20 mouse cellular contexts compared by ENCODE assay signal in the genomic region with DNA sequence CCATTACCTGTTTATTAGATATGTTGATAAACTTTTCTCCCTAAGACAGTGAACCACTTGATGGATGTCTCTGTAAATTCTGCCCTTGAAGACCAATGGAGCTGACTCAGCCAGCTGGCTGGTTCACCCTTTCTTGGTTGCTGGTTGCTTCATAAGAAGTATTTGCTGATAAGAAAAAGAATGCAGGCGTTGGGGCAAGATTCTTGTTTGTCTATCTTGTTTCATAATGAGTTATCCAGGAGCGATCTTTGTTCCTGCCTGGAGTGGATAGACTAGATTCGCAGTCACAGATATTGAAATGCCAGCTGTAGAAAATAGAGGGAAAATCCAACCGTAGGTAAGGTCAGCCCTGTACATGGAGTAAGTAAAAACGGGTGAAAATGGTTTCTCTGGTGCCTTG.
"Had no signal": no experiment of that assay in that cellular context is flagged by ENCODE, and none has a peak within 500 bp of the region (broad histone marks: within the 10 kb centered on the region; RNA-seq: fewer than 3 reads in every experiment).

No protein-coding gene starts in this region.

- H3K36me3 ChIP-seq: liver, embryonic 13.5 days; liver, embryonic 15.5 days had no signal

- H3K27ac ChIP-seq: liver, embryonic 15.5 days; midbrain, embryonic 10.5 days; neural tube, embryonic 13.5 days; neural tube, embryonic 15.5 days had no signal

- DNase-seq: liver, embryonic 13.5 days; lung, adult 18-20 months; lung, embryonic 14.5 days; lung, postnatal 10 days; lung, postnatal 4 days; midbrain, embryonic 14.5 days; retina, postnatal 1 day; right cerebral cortex, adult 18-20 months; right cerebral cortex, postnatal 25 days; right cerebral cortex, postnatal 4 days; spleen, adult 18-20 months; thymus, adult 2 months; thymus, postnatal 25 days; thymus, postnatal 4 days had no signal

- H3K27me3 ChIP-seq: liver, embryonic 13.5 days; liver, embryonic 15.5 days; neural tube, embryonic 13.5 days; neural tube, embryonic 15.5 days had no signal

- H3K9me3 ChIP-seq: liver, embryonic 13.5 days; liver, embryonic 15.5 days; neural tube, embryonic 15.5 days had no signal

- ATAC-seq: midbrain, embryonic 16.5 days had no signal

- H3K9ac ChIP-seq: liver, embryonic 13.5 days; liver, embryonic 15.5 days; lung, embryonic 14.5 days; neural tube, embryonic 13.5 days; neural tube, embryonic 15.5 days had no signal

- H3K4me1 ChIP-seq: midbrain, embryonic 10.5 days; neural tube, embryonic 13.5 days; neural tube, embryonic 15.5 days had no signal

- H3K4me3 ChIP-seq: liver, embryonic 13.5 days; liver, embryonic 15.5 days; midbrain, embryonic 10.5 days; myocyte; neural tube, embryonic 13.5 days; neural tube, embryonic 15.5 days had no signal

- H3K4me2 ChIP-seq: liver, embryonic 13.5 days; liver, embryonic 15.5 days; lung, embryonic 14.5 days; neural tube, embryonic 13.5 days; neural tube, embryonic 15.5 days had no signal
